22 mouse cellular contexts compared by ENCODE assay signal in the genomic region with DNA sequence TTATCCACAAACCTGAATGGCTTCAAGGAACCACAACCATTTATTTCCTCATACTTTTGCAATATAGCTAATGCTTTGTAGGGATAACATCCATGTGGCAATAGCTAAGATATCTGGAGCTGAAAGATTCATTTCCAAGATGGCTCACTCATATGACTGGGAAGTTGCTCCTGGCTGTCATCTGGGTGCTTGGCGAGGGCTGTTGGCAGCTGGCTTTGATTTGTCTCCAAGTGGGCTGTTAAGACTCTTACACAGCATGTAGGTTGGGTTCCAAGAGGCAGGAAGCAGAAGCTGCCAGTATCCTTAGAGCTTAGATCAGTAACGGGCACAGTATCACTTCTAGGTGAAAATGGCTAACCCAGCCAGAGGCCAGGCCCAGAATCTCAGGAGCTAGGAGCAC. TPM values are rescaled to one million over a fixed set of nuclear protein-coding genes. Genes with fewer than 3 reads are reported as not detected.
A peak's percentile ranks its signal among the peaks of the same experiment; 100 is the strongest.
DNase-seq lines count a peak whose midpoint lies in the region; TF ChIP-seq lines count a peak whose summit lies in the region.
"Had no signal": no experiment of that assay in that cellular context is flagged by ENCODE, and none has a peak within 500 bp of the region (broad histone marks: within the 10 kb centered on the region; RNA-seq: fewer than 3 reads in every experiment).

No protein-coding gene starts in this region.

- no peak overlapping the region for H3K27ac ChIP-seq in midbrain, embryonic 10.5 days (replicated peaks)
- H3K27ac ChIP-seq: hindbrain, embryonic 13.5 days; limb, embryonic 15.5 days; midbrain, embryonic 13.5 days; stomach, postnatal 0 days had no signal

- no peaks in the 10 kb centered on the region for H3K36me3 ChIP-seq in midbrain, embryonic 10.5 days
- H3K36me3 ChIP-seq: hindbrain, embryonic 13.5 days; limb, embryonic 15.5 days; midbrain, embryonic 13.5 days had no signal

- H3K4me3 ChIP-seq in lung, adult 2 months (replicated peaks; ENCODE audit: extremely low read depth, low read depth, low read length), result no peak overlapping the region
- no peak overlapping the region for H3K4me3 ChIP-seq in midbrain, embryonic 10.5 days
- H3K4me3 ChIP-seq: hindbrain, embryonic 13.5 days; limb, embryonic 15.5 days; midbrain, embryonic 13.5 days had no signal

- H3K9me3 ChIP-seq in midbrain, embryonic 10.5 days (replicated peaks), result no peaks in the 10 kb centered on the region; the same call in 1 of the 2 replicates
- H3K9me3 ChIP-seq: hindbrain, embryonic 13.5 days; limb, embryonic 15.5 days; midbrain, embryonic 13.5 days had no signal

- TF ChIP-seq CTCF in lung, adult 2 months (IDR thresholded peaks at IDR 0.05; ENCODE audit: insufficient read depth, low read length), result no peak

- WGBS in lung, adult 2 months, result 44% methylated on average over 2 of the region's 2 CpGs
- WGBS in midbrain, embryonic 10.5 days, result 79% methylated on average over 2 of the region's 2 CpGs

- no peaks in the 10 kb centered on the region for H3K27me3 ChIP-seq in midbrain, embryonic 10.5 days (ENCODE audit: low read depth, poor library complexity, severe bottlenecking)
- H3K27me3 ChIP-seq: hindbrain, embryonic 13.5 days; limb, embryonic 15.5 days; midbrain, embryonic 13.5 days had no signal

- no peak for TF ChIP-seq POLR2A in lung, adult 2 months (IDR thresholded peaks at IDR 0.05; ENCODE audit: borderline replicate concordance, extremely low read depth, low read depth, low read length)

- no peaks in the 10 kb centered on the region for H3K4me1 ChIP-seq in lung, adult 2 months (ENCODE audit: control insufficient read depth, insufficient read depth, low read length)
- no peaks in the 10 kb centered on the region for H3K4me1 ChIP-seq in midbrain, embryonic 10.5 days
- H3K4me1 ChIP-seq: hindbrain, embryonic 13.5 days; limb, embryonic 15.5 days; midbrain, embryonic 13.5 days had no signal

- peak; percentile 27 to 28 for DNase-seq in cerebellum, postnatal 14 days
- DNase-seq in cerebellum, adult 8-10 months, result no peak
- peak; percentile 1 for DNase-seq in lung, postnatal 36 days
- no peak for DNase-seq in lung, adult 2 months
- DNase-seq in gastrocnemius, adult 8-10 months (ENCODE audit: low spot score in 2 of 2), result peak; percentile 34 to 58
- no peak for DNase-seq in urinary bladder, postnatal 10 days (ENCODE audit: low spot score)
- DNase-seq in midbrain, embryonic 10.5 days (ENCODE audit: low spot score), result no peak
- DNase-seq: cerebellum, postnatal 36 days; heart, postnatal 14 days; kidney, adult 9 months; kidney, postnatal 36 days; layer of hippocampus, adult 9-11 months; thymus, postnatal 36 days had no signal

RNA-seq across cellular contexts. Expression of a gene that starts 18.3 kb away (rescaled TPM):
- not detected in 2 replicates for polyA plus RNA-seq in lung, adult 2 months (2012; rRNA removed)
- total RNA-seq in gastrocnemius, adult 8-10 months (2022), result not detected
- polyA plus RNA-seq in midbrain, embryonic 10.5 days (2016; fragmentation: Nextera tagmentation; extraction: Ambion mirVana), result not detected in 2 replicates
- total RNA-seq: adrenal gland, postnatal 4 days; heart, postnatal 14 days; left cerebral cortex, postnatal 10 days had no signal
- polyA plus RNA-seq: heart, embryonic 11.5 days; hindbrain, embryonic 13.5 days; intestine, embryonic 14.5 days; limb, embryonic 15.5 days; liver, embryonic 16.5 days; midbrain, embryonic 13.5 days; stomach, postnatal 0 days had no signal

Comparison
In these comparisons a context has a peak if more than half of its experiments do, and no peak if none do; other contexts are left out.
1. DNase-seq: peak in cerebellum, postnatal 14 days (2 of 2), lung, postnatal 36 days (single experiment) and gastrocnemius, adult 8-10 months (2 of 2); none in cerebellum, adult 8-10 months (single experiment), lung, adult 2 months (single experiment), urinary bladder, postnatal 10 days (single experiment) and midbrain, embryonic 10.5 days (single experiment).